Mouse (Mus musculus) A20 (cell line): Measurements from ENCODE around the gene Olfr463.

Experiments used
- DNase-seq: peaks from one replicate; pipeline ENCODE4 v3.0.0-alpha.2; 2011; ENCODE audit warnings: low read depth, low spot score

The Olfr463 gene

DNA sequence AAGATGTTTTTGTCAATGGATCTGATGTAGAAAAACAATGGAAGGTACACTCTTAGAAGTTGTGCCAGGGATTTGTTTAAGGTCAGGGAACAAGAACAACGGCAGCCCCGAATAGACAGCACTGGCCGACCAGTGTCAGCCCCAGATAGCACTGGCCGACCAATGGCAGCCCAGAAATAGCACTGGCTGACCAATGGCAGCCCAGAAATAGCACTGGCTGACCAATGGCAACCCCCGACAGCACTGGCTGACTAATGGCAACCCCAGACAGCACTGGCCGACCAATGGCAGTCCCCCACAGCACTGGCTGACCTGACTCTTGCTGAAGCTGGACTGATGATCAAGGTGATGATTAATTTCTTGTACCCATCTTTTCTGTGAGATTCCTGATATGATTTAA lies 49.3 kb downstream of the Olfr463 start:
- no peak for DNase-seq

DNA sequence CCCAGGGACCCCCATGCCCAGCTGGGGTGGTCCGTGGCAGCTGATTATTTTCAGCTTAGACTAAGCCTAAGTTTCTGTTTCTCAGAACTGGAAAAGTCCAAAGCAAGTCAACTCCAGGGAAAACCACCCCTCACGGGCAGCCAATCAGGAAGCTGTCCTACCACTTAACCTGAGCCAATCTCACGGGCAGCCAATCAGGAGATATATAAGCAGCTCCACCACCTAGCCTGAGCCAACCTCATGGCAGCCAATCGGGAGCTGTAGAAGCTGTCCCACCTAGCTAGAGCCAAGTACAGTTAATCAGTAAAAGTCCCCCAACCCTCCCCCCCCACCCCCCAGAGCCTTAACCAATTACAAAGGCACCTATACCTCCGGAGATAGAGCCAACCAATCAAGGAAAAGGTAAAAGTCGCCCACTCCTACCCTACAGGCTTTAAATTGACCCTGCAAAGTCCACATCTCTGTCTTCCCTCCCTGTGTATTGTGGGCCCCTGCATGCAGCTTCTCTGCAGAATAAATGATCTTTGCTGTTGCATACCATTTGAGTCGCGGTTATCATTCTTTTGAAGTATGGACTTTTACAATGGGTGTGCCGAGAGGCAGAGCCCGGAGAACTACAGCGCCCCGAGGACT lies 50.1 kb downstream of the Olfr463 start:
- no peak for DNase-seq
